Mouse (Mus musculus): ENCODE measurements around the gene Aurkb. TPM values are rescaled to one million over a fixed set of nuclear protein-coding genes. Genes with fewer than 3 reads are reported as not detected.
A peak's percentile ranks its signal among the peaks of the same experiment; 100 is the strongest.

Gene Aurkb
- polyA plus RNA-seq, 1 experiment from 2014 or later: 217 TPM

DNA sequence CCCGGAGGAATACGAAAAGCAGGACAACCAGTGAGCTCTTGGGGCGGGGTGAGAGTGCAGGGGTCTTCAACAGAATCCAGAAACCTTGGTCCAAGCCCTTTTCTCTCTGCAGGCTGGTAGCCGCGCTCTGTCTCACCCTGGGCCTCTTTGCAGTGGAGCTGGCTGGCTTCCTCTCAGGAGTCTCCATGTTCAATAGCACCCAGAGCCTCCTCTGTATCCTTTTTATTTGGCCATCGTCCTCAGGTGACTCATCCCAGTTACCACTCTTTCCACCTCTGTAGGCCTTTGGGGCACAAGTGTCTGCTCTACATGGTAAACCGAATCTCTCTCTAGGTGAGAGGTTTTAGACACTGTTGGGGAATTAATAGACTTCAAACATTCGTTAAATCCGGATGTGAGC, 25.8 kb downstream of the Aurkb start:
- H3K9me3 ChIP-seq (replicated peaks): no peaks in the 10 kb centered on the region
- H3K27me3 ChIP-seq (ENCODE audit: low read depth, poor library complexity, severe bottlenecking): no peaks in the 10 kb centered on the region
- H3K4me1 ChIP-seq: peaks cover 50% of the 10 kb centered on the region
- peak overlapping the region; percentile 74 for H3K4me3 ChIP-seq
- WGBS: 23% methylated on average over 9 of the region's 9 CpGs
- H3K27ac ChIP-seq: peak overlapping the region; percentile 91
- DNase-seq (ENCODE audit: low spot score): no peak
- no peaks in the 10 kb centered on the region for H3K36me3 ChIP-seq

DNA sequence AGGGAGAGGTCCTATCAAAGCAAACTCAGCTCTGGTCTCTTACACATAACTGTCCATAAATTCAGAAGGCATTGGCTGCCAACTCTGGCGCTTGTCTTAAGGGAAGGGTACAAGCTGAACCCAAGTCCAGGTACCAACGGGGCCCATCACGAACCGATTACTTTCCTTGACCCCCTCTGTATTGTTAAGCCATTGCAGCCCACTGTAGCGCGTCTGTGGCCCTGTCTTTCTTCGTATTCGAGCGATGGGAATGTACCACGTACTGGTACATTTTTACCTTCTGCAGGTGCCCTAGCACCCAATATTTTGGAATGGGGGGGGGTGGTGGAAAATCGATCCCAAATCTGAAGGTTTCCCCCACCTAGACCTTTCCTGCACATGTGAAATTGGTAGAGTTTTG, 26.8 kb downstream of the Aurkb start:
- peak overlapping the region; percentile 43 for H3K4me3 ChIP-seq
- H3K27ac ChIP-seq: peak overlapping the region; percentile 93
- H3K27me3 ChIP-seq (ENCODE audit: low read depth, poor library complexity, severe bottlenecking): no peaks in the 10 kb centered on the region
- no peak for DNase-seq (ENCODE audit: low spot score)
- WGBS: 88% methylated on average over 11 of the region's 11 CpGs
- H3K36me3 ChIP-seq: no peaks in the 10 kb centered on the region
- H3K9me3 ChIP-seq (replicated peaks): no peaks in the 10 kb centered on the region
- H3K4me1 ChIP-seq: peaks cover 41% of the 10 kb centered on the region

DNA sequence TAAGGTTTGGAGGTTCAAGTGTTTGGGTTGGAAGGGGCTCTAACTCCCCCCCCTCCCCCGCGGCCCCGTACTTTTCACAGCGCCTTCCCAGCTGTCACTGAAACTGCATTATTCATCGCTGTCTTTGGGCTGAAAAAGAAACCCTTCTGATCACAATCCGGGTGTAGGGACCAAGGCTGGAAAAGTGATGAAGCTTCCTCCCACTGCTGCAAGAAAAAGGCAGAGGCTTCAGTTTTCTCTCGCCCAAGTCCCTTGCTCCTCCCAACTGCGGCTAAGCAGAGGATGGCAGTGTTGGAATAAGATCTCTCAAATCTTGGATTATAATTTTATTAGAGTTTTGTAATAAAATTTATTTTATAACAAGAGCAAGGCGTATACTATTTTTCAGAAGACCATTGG, 27.2 kb downstream of the Aurkb start:
- Histone ChIP-seq H3K4me1 (peaks cover 41% of the 10 kb centered on the region), H3K27me3 (ENCODE audit: low read depth, poor library complexity, severe bottlenecking) (no peaks in the 10 kb centered on the region), H3K4me3 (peak overlapping the region; percentile 43), H3K9me3 (replicated peaks) (no peaks in the 10 kb centered on the region), H3K36me3 (no peaks in the 10 kb centered on the region), H3K27ac (peak overlapping the region; percentile 93)
- WGBS: 14% methylated on average over 9 of the region's 9 CpGs
- no peak for DNase-seq (ENCODE audit: low spot score)

DNA sequence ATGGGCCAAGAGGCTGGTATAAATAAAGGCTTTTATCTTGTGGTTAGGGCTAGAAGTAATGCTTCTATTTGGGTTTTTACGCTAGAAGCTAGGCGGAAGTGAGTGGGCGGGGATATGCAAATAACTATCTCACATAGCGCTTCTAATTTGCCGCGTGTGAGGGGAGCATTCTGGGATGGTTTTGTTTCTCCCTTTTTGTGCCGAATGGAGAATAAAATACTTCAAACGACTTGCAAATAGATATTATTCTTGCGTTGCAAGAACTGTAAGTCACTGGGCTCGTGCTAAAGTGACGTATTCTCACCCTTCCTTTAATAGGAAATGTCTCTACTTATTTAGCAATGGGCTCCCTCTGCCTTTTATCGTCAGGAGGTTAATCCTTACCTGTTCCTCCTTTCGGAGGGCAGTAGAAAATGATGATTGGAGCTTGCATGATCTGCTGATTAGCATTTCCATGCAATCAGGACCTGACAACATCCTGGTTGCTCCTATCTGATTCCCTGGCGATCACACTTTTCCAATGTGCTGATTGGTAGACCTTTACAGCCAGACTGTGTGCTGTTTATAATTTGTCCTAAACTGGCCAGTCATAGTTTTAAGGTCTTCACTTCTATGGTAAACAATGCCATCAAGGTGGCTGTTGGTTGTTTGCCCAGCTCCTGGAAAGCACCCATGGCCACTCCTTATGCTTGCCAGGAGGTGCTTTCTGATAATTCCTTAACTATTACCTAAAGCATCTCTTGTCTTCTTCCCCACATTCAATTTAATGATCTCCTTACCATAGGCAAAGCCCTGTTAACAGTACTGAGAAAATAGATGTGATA, 27.8 kb downstream of the Aurkb start:
- Histone ChIP-seq H3K27me3 (ENCODE audit: low read depth, poor library complexity, severe bottlenecking) (no peaks in the 10 kb centered on the region), H3K9me3 (replicated peaks) (no peaks in the 10 kb centered on the region), H3K4me3 (peak overlapping the region; percentile 43), H3K36me3 (no peaks in the 10 kb centered on the region), H3K27ac (peak overlapping the region; percentile 93), H3K4me1 (peaks cover 47% of the 10 kb centered on the region)
- under 1% methylated on average over 14 of the region's 14 CpGs for WGBS
- DNase-seq (ENCODE audit: low spot score): peak; percentile 81

DNA sequence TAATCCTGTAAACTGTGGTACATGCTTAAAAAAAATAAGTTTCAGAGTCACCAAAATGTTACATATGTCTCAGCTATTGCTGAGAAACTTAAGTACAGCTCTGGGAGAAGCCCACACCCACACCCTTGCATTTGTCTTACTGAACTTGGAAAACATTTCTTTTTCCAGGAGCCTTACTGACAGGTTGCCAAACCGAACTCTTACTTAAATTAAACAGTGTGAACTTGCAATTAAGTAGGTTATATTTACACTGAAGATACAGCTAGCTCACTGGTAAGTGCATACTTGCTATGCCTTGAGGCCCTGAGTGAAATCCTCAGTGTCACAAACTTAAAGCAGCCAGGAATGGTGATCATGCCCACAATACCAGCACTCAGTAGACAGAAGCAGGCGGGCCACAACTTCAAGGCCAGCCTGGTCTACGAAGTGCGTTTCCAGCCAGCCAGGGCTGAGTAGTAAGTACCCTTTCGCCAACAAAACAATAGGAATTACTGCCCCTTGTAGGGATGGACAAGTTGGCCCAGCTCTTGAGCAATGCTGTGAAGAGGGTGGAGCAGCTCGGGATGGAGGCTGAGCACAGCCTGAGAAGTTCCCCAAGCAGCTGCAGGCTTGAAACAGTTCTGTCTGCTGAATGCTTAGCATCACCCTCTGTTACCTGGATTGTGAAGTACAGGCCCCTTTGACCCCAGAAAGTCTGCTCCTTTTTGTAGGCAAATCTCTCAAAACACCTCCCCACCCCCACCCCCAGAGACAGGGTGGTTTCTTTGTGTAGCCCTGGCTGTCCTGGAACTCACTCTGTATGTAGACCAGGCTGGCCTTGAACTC, 28.7 kb downstream of the Aurkb start:
- WGBS: 45% methylated on average over 6 of the region's 6 CpGs
- Histone ChIP-seq H3K36me3 (no peaks in the 10 kb centered on the region), H3K9me3 (replicated peaks) (no peaks in the 10 kb centered on the region), H3K27ac (peak overlapping the region; percentile 46), H3K27me3 (ENCODE audit: low read depth, poor library complexity, severe bottlenecking) (no peaks in the 10 kb centered on the region), H3K4me1 (peaks cover 53% of the 10 kb centered on the region), H3K4me3 (peak overlapping the region; percentile 18; the same call in 1 of the 2 replicates)
- DNase-seq (ENCODE audit: low spot score): no peak

- H3K27ac ChIP-seq: no peak overlapping the region
- DNase-seq (ENCODE audit: low spot score): no peak
- no peaks in the 10 kb centered on the region for H3K9me3 ChIP-seq (replicated peaks)
- H3K4me3 ChIP-seq: no peak overlapping the region
- WGBS: 65% methylated on average over 2 of the region's 2 CpGs
- H3K27me3 ChIP-seq (ENCODE audit: low read depth, poor library complexity, severe bottlenecking): no peaks in the 10 kb centered on the region
- H3K36me3 ChIP-seq: no peaks in the 10 kb centered on the region
- peaks cover 51% of the 10 kb centered on the region for H3K4me1 ChIP-seq
Measured at GRCm38 (mm10) chr11:69074776-69075069, 29.3 kb downstream of the Aurkb start.

GRCm38 (mm10) chr11:69075764-69076479, 30.5 kb downstream of the Aurkb start:
- Histone ChIP-seq H3K36me3 (no peaks in the 10 kb centered on the region), H3K9me3 (replicated peaks) (no peaks in the 10 kb centered on the region), H3K4me3 (no peak overlapping the region), H3K27ac (no peak overlapping the region), H3K27me3 (ENCODE audit: low read depth, poor library complexity, severe bottlenecking) (no peaks in the 10 kb centered on the region), H3K4me1 (peaks cover 53% of the 10 kb centered on the region)
- 52% methylated on average over 9 of the region's 9 CpGs for WGBS
- no peak for DNase-seq (ENCODE audit: low spot score)

DNA sequence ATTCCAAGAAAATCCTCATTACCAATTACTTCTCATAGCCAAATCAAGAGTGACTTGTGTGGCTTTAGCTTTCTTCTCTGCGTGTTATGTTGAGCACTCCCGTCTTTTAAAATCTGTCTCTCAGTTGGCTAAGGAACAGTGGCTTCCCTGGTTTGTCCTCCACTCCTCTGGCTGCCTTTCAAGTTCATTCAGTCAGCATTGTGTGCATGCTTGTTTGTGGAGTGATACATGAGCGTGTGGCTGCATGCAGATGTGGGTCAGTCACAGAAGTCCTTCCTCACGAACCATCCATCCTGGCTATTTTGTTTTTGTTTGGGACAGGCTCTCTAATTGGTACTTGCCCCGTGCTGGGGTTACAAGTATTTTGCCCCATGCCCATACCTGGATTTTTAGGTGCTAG, 31.1 kb downstream of the Aurkb start:
- H3K27me3 ChIP-seq (ENCODE audit: low read depth, poor library complexity, severe bottlenecking): no peaks in the 10 kb centered on the region
- H3K4me3 ChIP-seq: no peak overlapping the region
- H3K27ac ChIP-seq: no peak overlapping the region
- WGBS: 82% methylated on average over 5 of the region's 5 CpGs
- H3K9me3 ChIP-seq (replicated peaks): no peaks in the 10 kb centered on the region
- H3K36me3 ChIP-seq: no peaks in the 10 kb centered on the region
- DNase-seq (ENCODE audit: low spot score): no peak
- peaks cover 46% of the 10 kb centered on the region for H3K4me1 ChIP-seq

DNA sequence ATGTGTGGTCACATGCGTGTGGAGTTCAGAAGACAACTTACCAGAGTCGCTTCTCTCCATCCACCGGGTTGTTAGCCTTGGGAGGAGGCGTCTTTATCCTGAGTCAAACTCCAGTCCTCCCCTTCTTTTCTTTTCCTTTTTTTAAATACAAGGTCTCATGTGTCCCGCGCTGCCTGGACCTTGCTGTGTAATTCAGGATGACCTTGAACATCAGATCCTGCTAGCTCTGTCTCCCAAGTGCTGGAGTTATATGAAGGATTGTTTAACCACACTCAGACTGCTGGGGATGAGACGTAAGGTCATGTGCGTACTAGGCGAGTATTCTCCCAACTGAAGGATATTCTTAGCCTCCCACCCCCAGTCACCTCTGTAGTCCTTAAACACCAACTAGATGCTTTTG, 31.9 kb downstream of the Aurkb start:
- Histone ChIP-seq H3K36me3 (no peaks in the 10 kb centered on the region), H3K9me3 (replicated peaks) (no peaks in the 10 kb centered on the region), H3K4me3 (no peak overlapping the region), H3K27ac (no peak overlapping the region; the same call in 1 of the 2 replicates), H3K27me3 (ENCODE audit: low read depth, poor library complexity, severe bottlenecking) (no peaks in the 10 kb centered on the region), H3K4me1 (peaks cover 41% of the 10 kb centered on the region)
- no peak for DNase-seq (ENCODE audit: low spot score)
- WGBS: 90% methylated on average over 9 of the region's 9 CpGs

GRCm38 (mm10) chr11:69078041-69078440, 32.6 kb downstream of the Aurkb start:
- Histone ChIP-seq H3K9me3 (replicated peaks) (no peaks in the 10 kb centered on the region), H3K27ac (no peak overlapping the region; the same call in 1 of the 2 replicates), H3K36me3 (no peaks in the 10 kb centered on the region), H3K4me3 (no peak overlapping the region), H3K4me1 (peaks cover 33% of the 10 kb centered on the region), H3K27me3 (ENCODE audit: low read depth, poor library complexity, severe bottlenecking) (no peaks in the 10 kb centered on the region)
- DNase-seq (ENCODE audit: low spot score): no peak
- 65% methylated on average over 6 of the region's 6 CpGs for WGBS

DNA sequence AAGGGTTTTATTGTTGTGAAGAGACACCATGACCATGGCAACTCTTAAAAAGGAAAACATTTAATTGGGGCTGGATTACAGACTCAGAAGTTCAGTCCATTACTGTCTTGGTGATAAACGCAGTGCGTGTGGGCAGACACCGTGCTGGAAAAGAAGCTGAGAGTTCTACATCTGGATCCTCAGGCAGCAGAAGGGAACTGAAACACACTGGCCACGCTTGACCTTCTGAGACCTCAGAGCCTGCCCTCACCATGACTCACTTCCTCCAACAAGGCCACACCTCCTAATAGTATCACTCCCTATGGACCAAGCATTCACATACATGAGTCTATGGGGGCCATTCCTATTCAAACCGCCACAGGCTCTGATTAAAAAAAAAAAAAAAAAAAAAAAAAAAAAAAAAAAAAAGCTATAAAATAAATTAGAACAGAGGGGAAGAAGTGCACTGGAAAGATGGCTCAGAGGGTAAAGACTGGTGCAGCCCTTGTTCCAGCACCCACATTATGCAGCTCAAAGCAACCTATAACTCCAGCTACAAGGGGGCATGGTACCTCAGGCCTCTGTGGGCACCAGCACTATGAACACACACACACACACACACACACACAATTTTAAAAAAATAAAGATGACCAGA, 33.5 kb downstream of the Aurkb start:
- H3K27ac ChIP-seq: no peak overlapping the region
- no peaks in the 10 kb centered on the region for H3K36me3 ChIP-seq
- 63% methylated on average over 5 of the region's 5 CpGs for WGBS
- H3K4me1 ChIP-seq: peaks cover 28% of the 10 kb centered on the region
- DNase-seq (ENCODE audit: low spot score): no peak
- H3K9me3 ChIP-seq (replicated peaks): no peaks in the 10 kb centered on the region
- H3K4me3 ChIP-seq: no peak overlapping the region
- no peaks in the 10 kb centered on the region for H3K27me3 ChIP-seq (ENCODE audit: low read depth, poor library complexity, severe bottlenecking)

DNA sequence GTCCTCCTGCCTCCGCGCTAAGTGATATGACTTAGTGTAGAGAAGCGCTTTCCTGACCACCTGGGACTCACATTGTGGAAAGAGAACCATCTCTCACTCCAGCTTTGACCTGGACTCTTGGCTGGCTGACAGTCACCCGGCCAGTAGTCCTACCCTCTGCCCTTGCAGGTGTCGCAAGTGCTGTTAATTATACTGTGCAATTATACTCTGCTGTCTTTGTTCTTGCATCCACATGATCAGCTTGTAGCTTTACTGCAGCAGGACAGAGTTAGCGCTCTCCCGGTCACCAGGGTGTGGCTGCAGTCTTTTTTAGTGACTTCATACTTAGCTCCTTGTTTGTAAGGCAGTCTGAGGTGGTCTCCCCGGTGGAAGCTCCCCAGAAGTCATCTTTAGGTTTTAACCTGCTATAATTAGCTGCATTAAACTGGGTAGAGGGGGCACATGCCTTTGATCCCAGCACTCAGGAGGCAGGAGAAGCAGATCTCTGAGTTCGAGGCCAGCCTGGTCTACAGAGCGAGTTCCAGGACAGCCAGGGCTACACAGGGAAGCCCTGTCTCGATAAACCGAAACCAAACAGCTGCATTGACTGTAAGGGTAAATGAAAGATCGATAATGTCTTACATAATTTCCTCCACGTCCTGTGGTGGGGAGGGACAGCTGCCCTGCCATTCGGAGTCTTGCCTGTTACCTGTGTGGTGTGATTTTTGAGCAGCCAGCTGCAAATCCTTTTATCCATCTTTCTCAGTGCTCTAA, 34.8 kb downstream of the Aurkb start:
- Histone ChIP-seq H3K27ac (no peak overlapping the region), H3K27me3 (ENCODE audit: low read depth, poor library complexity, severe bottlenecking) (no peaks in the 10 kb centered on the region), H3K36me3 (no peaks in the 10 kb centered on the region), H3K9me3 (replicated peaks) (no peaks in the 10 kb centered on the region), H3K4me1 (peaks cover 19% of the 10 kb centered on the region), H3K4me3 (no peak overlapping the region)
- DNase-seq (ENCODE audit: low spot score): no peak
- WGBS: 82% methylated on average over 15 of the region's 15 CpGs
